Mouse (Mus musculus) hindbrain, postnatal 0 days (tissue): ENCODE measurements at regions not wholly inside any gene's neighbourhood (a gene's known extent, or its start where the extent isn't known, plus 50 kb on each side); places are given as distances from the start of the nearest gene placed in this dataset.

Experiments
- ATAC-seq: fragments of 200-750 bp; cut with Nextera tagmentation; 2 replicates; pipeline ENCODE4 v1.8.0; 2017; ENCODE audit warnings: mild to moderate bottlenecking, moderate TSS enrichment, moderate library complexity
- DNase-seq: peaks from one replicate; pipeline ENCODE4 v3.0.0-alpha.2; 2015; ENCODE audit warnings: low spot score
- H3K27ac ChIP-seq: fragments of 300-500 bp; sonication (generic); 2 replicates; pipeline ENCODE4 v1.5.1; 2014; ENCODE audit warnings: mild to moderate bottlenecking
- H3K27me3 ChIP-seq: fragments of 300-500 bp; sonication (generic); 2 replicates; pipeline ENCODE4 v1.6.1; 2014; ENCODE audit warnings: low read length, mixed read lengths; ENCODE audit not compliant: insufficient read depth
- H3K36me3 ChIP-seq: fragments of 300-500 bp; sonication (generic); 2 replicates; pipeline ENCODE4 v1.6.1; 2014; ENCODE audit warnings: low read length, mixed read lengths; ENCODE audit not compliant: insufficient read depth
- H3K4me1 ChIP-seq: fragments of 300-500 bp; sonication (generic); 2 replicates; pipeline ENCODE4 v1.6.1; 2014; ENCODE audit warnings: antibody characterized with exemption, low read length, mixed read lengths; ENCODE audit not compliant: insufficient read depth
- H3K4me2 ChIP-seq: fragments of 300-500 bp; sonication (generic); 2 replicates; pipeline ENCODE4 v1.6.1; 2014; ENCODE audit warnings: low read depth, mild to moderate bottlenecking, low read length, moderate library complexity, mixed read lengths
- H3K4me3 ChIP-seq: fragments of 300-500 bp; sonication (generic); 2 replicates; pipeline ENCODE4 v1.5.1; 2014; ENCODE audit warnings: low read length
- H3K9ac ChIP-seq: fragments of 300-500 bp; sonication (generic); replicated peaks from 2 replicates; pipeline ENCODE4 v1.6.1; 2014; ENCODE audit warnings: mild to moderate bottlenecking, low read length, moderate library complexity, mixed read lengths
- H3K9me3 ChIP-seq: fragments of 300-500 bp; sonication (generic); 2 replicates; pipeline ENCODE4 v1.6.1; 2016; ENCODE audit warnings: low read length, mixed read lengths
- CTCF ChIP-seq: IDR thresholded peaks from 2 replicates; pipeline ENCODE4 v1.5.1; 2016; ENCODE audit warnings: antibody characterized with exemption, control low read depth, low read depth
- WGBS: fragments of 180-500 bp; shearing (Covaris S2); extraction: QIAGEN DNeasy Blood & Tissue Kit; methylation state at CpG from one replicate; pipeline ENCODE4 v1.1.7; 2014; 5-methylcytosine and 5-hydroxymethylcytosine counted together

DNA sequence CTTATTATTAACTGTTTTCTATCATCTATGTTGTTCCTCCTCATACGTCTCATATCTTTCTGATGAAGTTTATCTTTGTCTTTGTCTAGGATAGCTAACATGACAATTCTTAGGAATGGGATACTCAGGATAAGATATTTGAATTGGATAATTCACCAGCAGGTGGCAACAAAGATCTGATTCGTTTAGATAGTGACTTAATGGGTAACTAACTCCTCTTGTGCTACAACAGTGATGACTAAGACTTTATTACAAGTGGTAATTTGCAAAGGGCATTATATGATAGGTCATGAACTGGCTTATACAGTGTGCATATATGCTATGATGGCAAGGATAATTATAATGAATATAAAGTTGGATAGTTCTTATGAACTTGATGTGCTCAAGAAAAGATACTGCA is 1207.9 kb downstream of the Nxph1 start:
- no peak overlapping the region for H3K4me3 ChIP-seq
- no peak for ATAC-seq
- no peaks in the 10 kb centered on the region for H3K27me3 ChIP-seq
- H3K9me3 ChIP-seq = no peaks in the 10 kb centered on the region
- no peak overlapping the region for H3K9ac ChIP-seq
- peak; percentile 53 for TF ChIP-seq CTCF
- H3K4me2 ChIP-seq = no peak overlapping the region
- no peaks in the 10 kb centered on the region for H3K4me1 ChIP-seq
- 60% methylated on average over 2 of the region's 2 CpGs for WGBS
- no peaks in the 10 kb centered on the region for H3K36me3 ChIP-seq
- H3K27ac ChIP-seq = no peak overlapping the region
- DNase-seq = peak; percentile 56

DNA sequence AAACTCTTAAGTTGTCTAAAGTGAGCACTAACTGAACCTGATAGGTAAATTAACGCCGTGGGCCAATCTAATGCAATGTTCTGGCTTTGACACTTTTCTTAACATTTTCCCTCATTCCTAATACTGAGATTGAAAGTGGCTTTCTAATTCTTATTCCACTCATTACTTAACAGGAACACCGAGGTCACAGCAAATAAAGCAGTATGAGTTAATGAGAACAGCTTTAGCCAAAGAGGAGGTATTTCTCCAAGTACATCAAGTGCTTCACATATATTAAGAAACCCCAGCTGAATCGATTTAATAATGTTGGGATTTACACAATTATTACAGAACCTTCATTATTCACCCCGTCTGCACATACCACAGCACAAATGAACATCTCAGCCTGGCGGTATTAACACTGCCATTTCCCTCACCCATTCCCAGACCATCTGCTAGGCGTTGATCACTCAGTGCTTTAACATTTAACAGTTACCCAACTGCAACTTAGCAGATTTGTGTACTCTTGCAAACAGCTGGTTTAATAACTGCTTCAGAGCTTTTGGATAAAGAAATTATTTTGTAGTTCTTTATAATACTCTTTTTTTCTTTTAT is 1233.5 kb downstream of the Nxph1 start:
- Histone ChIP-seq H3K9ac (no peak overlapping the region), H3K27ac (no peak overlapping the region), H3K9me3 (no peaks in the 10 kb centered on the region), H3K27me3 (no peaks in the 10 kb centered on the region), H3K4me3 (no peak overlapping the region), H3K4me1 (no peaks in the 10 kb centered on the region), H3K4me2 (no peak overlapping the region), H3K36me3 (no peaks in the 10 kb centered on the region)
- no peak for ATAC-seq
- WGBS = 62% methylated on average over 7 of the region's 7 CpGs
- TF ChIP-seq CTCF = no peak
- DNase-seq = peak; percentile 39

DNA sequence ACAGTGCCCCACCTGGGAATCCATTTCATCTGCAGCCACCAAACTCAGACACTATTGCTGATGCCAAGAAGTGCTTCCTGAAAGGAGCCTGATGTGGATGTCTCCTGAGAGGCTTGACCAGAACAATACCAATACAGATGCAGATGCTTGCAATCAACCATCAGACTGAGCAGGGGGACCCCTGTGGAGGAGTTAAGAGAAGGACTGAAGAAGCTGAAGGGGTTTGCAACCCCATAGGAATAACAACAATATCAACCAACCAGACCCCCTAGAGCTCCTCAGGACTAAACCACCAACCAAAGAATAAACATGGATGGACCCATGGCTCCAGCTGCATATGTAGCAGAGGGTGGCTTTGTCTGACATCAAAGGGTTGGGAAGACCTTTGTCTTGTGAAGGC is 1237.7 kb downstream of the Nxph1 start:
- no peak for ATAC-seq
- no peak for TF ChIP-seq CTCF

More for the DNA sequence above, 1237.7 kb downstream of the Nxph1 start:
- no peak for DNase-seq
- H3K27ac ChIP-seq = no peak overlapping the region
- H3K9ac ChIP-seq = no peak overlapping the region
- no peaks in the 10 kb centered on the region for H3K36me3 ChIP-seq
- no peaks in the 10 kb centered on the region for H3K27me3 ChIP-seq
- no peaks in the 10 kb centered on the region for H3K4me1 ChIP-seq
- H3K4me2 ChIP-seq = no peak overlapping the region
- no peaks in the 10 kb centered on the region for H3K9me3 ChIP-seq
- H3K4me3 ChIP-seq = no peak overlapping the region
